Mouse (Mus musculus) adrenal gland, adult 2 months (tissue): ENCODE data around the gene Cfap61. TPM values are rescaled to one million over a fixed set of nuclear protein-coding genes. Genes with fewer than 3 reads are reported as not detected.
A peak's percentile ranks its signal among the peaks of the same experiment; 100 is the strongest.

ENCODE experiments used
- DNase-seq: peaks from one replicate; pipeline ENCODE4 v3.0.0; 2021
- polyA plus RNA-seq: library from polyadenylated mRNA; depleted of rRNA; stranded (reverse); fragments of >200 nt; gene quantifications from 2 replicates; pipeline ENCODE4 v1.2.3, GENCODE M21; 2012
- total RNA-seq, 2 experiments: library from RNA; stranded (reverse); gene quantifications; 2 replicates each; pipeline ENCODE4 v1.2.3; 2021

Gene Cfap61
- total and polyA plus RNA-seq, 3 experiments, result 36.1 to 57.1 (median 47.1) TPM

GRCm38 (mm10) chr2:146010816-146011215 is 76.2 kb downstream of the Cfap61 start:
- DNase-seq, result no peak

- DNase-seq, result no peak
These were observed 81.0 kb downstream of the Cfap61 start for GRCm38 (mm10) chr2:146015341-146016186.

- DNase-seq, result no peak
These were observed 88.3 kb downstream of the Cfap61 start for GRCm38 (mm10) chr2:146022846-146023245.

GRCm38 (mm10) chr2:146043640-146044039 is 109.1 kb downstream of the Cfap61 start:
- no peak for DNase-seq

- DNase-seq, result peak; percentile 7
These were observed 110.6 kb downstream of the Cfap61 start for GRCm38 (mm10) chr2:146044926-146045890.

GRCm38 (mm10) chr2:146047691-146048090 is 113.1 kb downstream of the Cfap61 start:
- DNase-seq, result no peak

- no peak for DNase-seq
These were observed 113.7 kb downstream of the Cfap61 start for GRCm38 (mm10) chr2:146048221-146048829.

GRCm38 (mm10) chr2:146049339-146049738 is 114.8 kb downstream of the Cfap61 start:
- DNase-seq, result no peak

GRCm38 (mm10) chr2:146050069-146050468 is 115.5 kb downstream of the Cfap61 start:
- no peak for DNase-seq

GRCm38 (mm10) chr2:146051334-146051733 is 116.8 kb downstream of the Cfap61 start:
- no peak for DNase-seq

GRCm38 (mm10) chr2:146057123-146057522 is 122.5 kb downstream of the Cfap61 start:
- no peak for DNase-seq

GRCm38 (mm10) chr2:146058791-146059190 is 124.2 kb downstream of the Cfap61 start:
- no peak for DNase-seq

- no peak for DNase-seq
These were observed 127.1 kb downstream of the Cfap61 start for GRCm38 (mm10) chr2:146061421-146062300.

- no peak for DNase-seq
These were observed 127.9 kb downstream of the Cfap61 start for GRCm38 (mm10) chr2:146062330-146063092.

GRCm38 (mm10) chr2:146063093-146064074 is 128.8 kb downstream of the Cfap61 start:
- DNase-seq, result no peak

GRCm38 (mm10) chr2:146067364-146067763 is 132.8 kb downstream of the Cfap61 start:
- DNase-seq, result no peak

- DNase-seq, result no peak
These were observed 138.7 kb downstream of the Cfap61 start for GRCm38 (mm10) chr2:146073300-146073699.

- DNase-seq, result no peak
These were observed 142.5 kb downstream of the Cfap61 start for GRCm38 (mm10) chr2:146077117-146077516.

- DNase-seq, result no peak
These were observed 145.7 kb downstream of the Cfap61 start for GRCm38 (mm10) chr2:146080282-146080681.
